25 mouse cellular contexts compared by ENCODE assay signal in the genomic region with DNA sequence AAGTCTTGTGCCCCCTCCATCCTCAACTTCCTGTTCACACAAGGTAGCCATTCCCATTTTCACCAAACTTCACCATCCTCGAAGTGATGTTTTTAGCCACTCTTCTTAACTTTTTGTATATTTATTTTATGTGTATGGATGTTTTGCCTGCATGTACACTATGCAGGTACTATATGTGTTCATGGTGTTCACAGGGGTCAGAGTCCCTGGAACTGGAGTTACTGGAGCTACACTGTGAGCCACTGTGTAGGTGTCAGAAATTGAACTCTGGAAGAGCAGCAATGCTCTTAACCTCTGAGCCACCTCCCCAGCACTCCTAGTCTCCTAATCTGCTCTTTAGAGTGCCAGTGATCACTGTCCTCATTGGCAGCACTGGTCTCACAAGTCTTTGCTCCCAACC. TPM values are rescaled to one million over a fixed set of nuclear protein-coding genes. Genes with fewer than 3 reads are reported as not detected.
DNase-seq lines count a peak whose midpoint lies in the region; ATAC-seq and TF ChIP-seq lines count a peak whose summit lies in the region.
"Had no signal": no experiment of that assay in that cellular context is flagged by ENCODE, and none has a peak within 500 bp of the region (broad histone marks: within the 10 kb centered on the region; RNA-seq: fewer than 3 reads in every experiment).

No protein-coding gene starts in this region.

- 76% methylated on average over 1 of the region's 1 CpGs for WGBS in heart, embryonic 13.5 days
- WGBS in heart, postnatal 0 days, result 78% methylated on average over 1 of the region's 1 CpGs
- WGBS in small intestine, adult 2 months, result 95% methylated on average over 1 of the region's 1 CpGs

- peak overlapping the region; percentile 20; the same call in 1 of the 2 replicates for H3K4me2 ChIP-seq in heart, embryonic 13.5 days
- no peak overlapping the region for H3K4me2 ChIP-seq in heart, postnatal 0 days (ENCODE audit: low read depth, low read length)
- H3K4me2 ChIP-seq: embryonic facial prominence, embryonic 15.5 days; hindbrain, embryonic 14.5 days; intestine, embryonic 15.5 days had no signal

- H3K4me1 ChIP-seq in heart, embryonic 13.5 days, result peaks cover 43% of the 10 kb centered on the region
- H3K4me1 ChIP-seq in heart, postnatal 0 days (ENCODE audit: control insufficient read depth, insufficient read depth), result peaks cover 23% of the 10 kb centered on the region
- peaks cover 11% of the 10 kb centered on the region; the same call in 1 of the 2 replicates for H3K4me1 ChIP-seq in small intestine, adult 2 months (ENCODE audit: control insufficient read depth, insufficient read depth, insufficient read length, low read length)
- H3K4me1 ChIP-seq: embryonic facial prominence, embryonic 15.5 days; forebrain, embryonic 10.5 days; hindbrain, embryonic 10.5 days; intestine, embryonic 15.5 days had no signal

- H3K27ac ChIP-seq in heart, embryonic 13.5 days (replicated peaks), result peak overlapping the region; percentile 84
- H3K27ac ChIP-seq in heart, postnatal 0 days (ENCODE audit: low read depth), result peak overlapping the region; percentile 82
- peak overlapping the region; percentile 24; the same call in 1 of the 2 replicates for H3K27ac ChIP-seq in small intestine, adult 2 months (ENCODE audit: insufficient read depth, low read depth, low read length)
- H3K27ac ChIP-seq: embryonic facial prominence, embryonic 15.5 days; forebrain, embryonic 10.5 days; hindbrain, embryonic 10.5 days; hindbrain, embryonic 14.5 days; intestine, embryonic 15.5 days had no signal

- ATAC-seq in heart, embryonic 13.5 days (ENCODE audit: extremely low read depth, insufficient number of reproducible peaks, low FRiP score, low TSS enrichment), result no peak
- no peak for ATAC-seq in heart, postnatal 0 days (ENCODE audit: insufficient read depth, low read depth)
- ATAC-seq: forebrain, embryonic 14.5 days; intestine, embryonic 15.5 days had no signal

- H3K4me3 ChIP-seq in heart, embryonic 13.5 days, result no peak overlapping the region
- no peak overlapping the region for H3K4me3 ChIP-seq in heart, postnatal 0 days (ENCODE audit: low read depth, low read length)
- H3K4me3 ChIP-seq in small intestine, adult 2 months (ENCODE audit: low read depth, low read length), result no peak overlapping the region
- H3K4me3 ChIP-seq: embryonic facial prominence, embryonic 15.5 days; erythroblast, embryonic 14.5 days; forebrain, embryonic 10.5 days; hindbrain, embryonic 10.5 days; intestine, embryonic 15.5 days had no signal

- H3K27me3 ChIP-seq in heart, embryonic 13.5 days (replicated peaks), result no peaks in the 10 kb centered on the region
- H3K27me3 ChIP-seq in heart, postnatal 0 days (ENCODE audit: control insufficient read depth, insufficient read depth, low read length), result no peaks in the 10 kb centered on the region
- no peaks in the 10 kb centered on the region for H3K27me3 ChIP-seq in small intestine, adult 2 months (ENCODE audit: control insufficient read depth, insufficient read depth, low read length)
- H3K27me3 ChIP-seq: embryonic facial prominence, embryonic 15.5 days; intestine, embryonic 15.5 days had no signal

- DNase-seq in heart, adult 11 months, result peak; percentile 46
- DNase-seq in heart, postnatal 14 days, result no peak
- no peak for DNase-seq in heart, adult 18-20 months
- no peak for DNase-seq in heart, postnatal 0 days (ENCODE audit: low spot score)
- no peak for DNase-seq in heart, postnatal 36 days
- DNase-seq: adrenal gland, postnatal 10 days; cerebellum, adult 11 months; cerebellum, adult 8-10 months; cerebellum, postnatal 14 days; embryo, embryonic 11 days; kidney, adult 8-10 months had no signal

- TF ChIP-seq POLR2A in small intestine, adult 2 months (IDR thresholded peaks at IDR 0.05; ENCODE audit: low read depth, low read length), result no peak

- intact Hi-C loops in heart, postnatal 14 days (cut with DNase I), result no loop called here
- intact Hi-C loops in heart, postnatal 36 days (cut with DNase I), result no loop called here

- 0 out of 2 replicates have a peak overlapping the region, but pooled peaks have one; percentile 52 for H3K9ac ChIP-seq in heart, embryonic 13.5 days
- no peak overlapping the region for H3K9ac ChIP-seq in heart, postnatal 0 days (replicated peaks; ENCODE audit: low read depth, low read length)
- H3K9ac ChIP-seq: embryonic facial prominence, embryonic 15.5 days; hindbrain, embryonic 14.5 days; intestine, embryonic 15.5 days had no signal

- no peak for TF ChIP-seq EP300 in heart, postnatal 0 days (IDR thresholded peaks at IDR 0.05; ENCODE audit: low read depth)

- H3K36me3 ChIP-seq in heart, embryonic 13.5 days, result peaks cover 23% of the 10 kb centered on the region
- H3K36me3 ChIP-seq in heart, postnatal 0 days (replicated peaks; ENCODE audit: control insufficient read depth, insufficient read depth, low read length), result no peaks in the 10 kb centered on the region; the same call in 1 of the 2 replicates
- H3K36me3 ChIP-seq in small intestine, adult 2 months (ENCODE audit: control insufficient read depth, insufficient read depth, low read length), result no peaks in the 10 kb centered on the region
- H3K36me3 ChIP-seq: embryonic facial prominence, embryonic 15.5 days; forebrain, embryonic 10.5 days; hindbrain, embryonic 10.5 days; intestine, embryonic 15.5 days had no signal

- no peak for TF ChIP-seq CTCF in heart, postnatal 0 days (IDR thresholded peaks at IDR 0.05; ENCODE audit: low read depth)
- no peak for TF ChIP-seq CTCF in small intestine, adult 2 months (IDR thresholded peaks at IDR 0.05; ENCODE audit: extremely low read depth, insufficient read length, insufficient replicate concordance, low read depth, low read length)

- 0 out of 2 replicates have a peak, but pooled peaks cover 2% of the 10 kb centered on the region for H3K9me3 ChIP-seq in heart, embryonic 13.5 days
- H3K9me3 ChIP-seq in heart, postnatal 0 days (replicated peaks; ENCODE audit: control insufficient read depth, low read length), result no peaks in the 10 kb centered on the region
- H3K9me3 ChIP-seq: embryonic facial prominence, embryonic 15.5 days; forebrain, embryonic 10.5 days; hindbrain, embryonic 10.5 days; intestine, embryonic 15.5 days had no signal

RNA-seq across cellular contexts. Expression of a gene that starts 23.1 kb away (rescaled TPM):
- total RNA-seq in heart, postnatal 14 days (2021), result 10 to 100 TPM; 46.1 to 49.5 TPM
- 48.5 and 57.4 TPM in 2 replicates for polyA plus RNA-seq in heart, embryonic 13.5 days (2015; fragmentation: Nextera tagmentation; extraction: Ambion mirVana)
- total RNA-seq in heart, adult 18-20 months (2021), result 10 to 100 TPM; 60.6 to 63.9 TPM
- total RNA-seq in heart, postnatal 0 days (2014; rRNA removed; ENCODE audit: low replicate concordance), result 47.8 and 51.7 TPM in 2 replicates
- 82.5 and 83.7 TPM in 2 replicates for polyA plus RNA-seq in heart, postnatal 0 days (2015; fragmentation: Nextera tagmentation; extraction: Ambion mirVana)
- total RNA-seq in heart, postnatal 36 days (2021), result 10 to 100 TPM; 51.9 to 56.0 TPM
- 2.7 and 6.9 TPM in 2 replicates for polyA plus RNA-seq in small intestine, adult 2 months (2012; rRNA removed)

RNA-seq across cellular contexts. Expression of a gene that starts 48.8 kb away (rescaled TPM):
- total RNA-seq in heart, postnatal 14 days (2021), result not detected
- 0.48 and 5.6 TPM in 2 replicates for polyA plus RNA-seq in heart, embryonic 13.5 days (2015; fragmentation: Nextera tagmentation; extraction: Ambion mirVana)
- total RNA-seq in heart, adult 18-20 months (2021), result not detected
- not detected in 2 replicates for total RNA-seq in heart, postnatal 0 days (2014; rRNA removed; ENCODE audit: low replicate concordance)
- polyA plus RNA-seq in heart, postnatal 0 days (2015; fragmentation: Nextera tagmentation; extraction: Ambion mirVana), result 0.23 and 0.83 TPM in 2 replicates
- total RNA-seq in heart, postnatal 36 days (2021), result not detected
- polyA plus RNA-seq in small intestine, adult 2 months (2012; rRNA removed), result 100 and 118 TPM in 2 replicates
- total RNA-seq: common myeloid progenitor, adult 5-6 weeks; MEL had no signal
- polyA plus RNA-seq: brain, embryonic 14.5 days; C2C12; embryonic facial prominence, embryonic 11.5 days; forebrain, embryonic 10.5 days; forebrain, embryonic 14.5 days; hindbrain, embryonic 10.5 days; hindbrain, embryonic 14.5 days had no signal

Comparison
In these comparisons a context has a peak if more than half of its experiments do, and no peak if none do; other contexts are left out.
1. H3K27ac ChIP-seq: peak in every context shown above with its lines; median percentile 84 in heart, embryonic 13.5 days; 82 in heart, postnatal 0 days; 24 in small intestine, adult 2 months.